Mouse (Mus musculus) midbrain, embryonic 11.5 days (tissue): ENCODE results near the gene Lipo3. TPM values are rescaled to one million over a fixed set of nuclear protein-coding genes. Genes with fewer than 3 reads are reported as not detected.
"Not testable (repeated sequence)": the region's sequence is repeated elsewhere in the genome, so short reads cannot be mapped to it uniquely, and the experiment has no call there.

Experiments
- ATAC-seq: fragments of 200-750 bp; cut with Nextera tagmentation; 2 replicates; pipeline ENCODE4 v1.8.0; 2017; ENCODE audit warnings: moderate TSS enrichment, moderate library complexity; ENCODE audit not compliant: low FRiP score
- DNase-seq: peaks from one replicate; pipeline ENCODE4 v3.0.0; 2015; ENCODE audit warnings: low spot score; ENCODE audit errors: missing footprints
- H3K27ac ChIP-seq: fragments of 300-500 bp; sonication (generic); 2 replicates; pipeline ENCODE4 v1.5.1; 2014; ENCODE audit warnings: low read depth, low read length
- H3K27me3 ChIP-seq: fragments of 300-500 bp; sonication (generic); 2 replicates; pipeline ENCODE4 v1.6.1; 2014; ENCODE audit warnings: mild to moderate bottlenecking, low read length, moderate library complexity, mixed read lengths; ENCODE audit not compliant: control insufficient read depth, insufficient read depth
- H3K36me3 ChIP-seq: fragments of 300-500 bp; sonication (generic); 2 replicates; pipeline ENCODE4 v1.6.1; 2014; ENCODE audit warnings: mild to moderate bottlenecking, low read length, moderate library complexity, mixed read lengths; ENCODE audit not compliant: control insufficient read depth, insufficient read depth
- H3K4me1 ChIP-seq: fragments of 300-500 bp; sonication (generic); 2 replicates; pipeline ENCODE4 v1.6.1; 2014; ENCODE audit warnings: low read length; ENCODE audit not compliant: control insufficient read depth, insufficient read depth
- H3K4me2 ChIP-seq: fragments of 300-500 bp; sonication (generic); 2 replicates; pipeline ENCODE4 v1.6.1; 2014; ENCODE audit warnings: mild to moderate bottlenecking, moderate library complexity
- H3K4me3 ChIP-seq: fragments of 300-500 bp; sonication (generic); 2 replicates; pipeline ENCODE4 v1.5.1; 2014; ENCODE audit warnings: low read depth, low read length
- H3K9ac ChIP-seq: fragments of 300-500 bp; sonication (generic); 2 replicates; pipeline ENCODE4 v1.6.1; 2014; ENCODE audit warnings: low read length
- H3K9me3 ChIP-seq: fragments of 300-500 bp; sonication (generic); 2 replicates; pipeline ENCODE4 v1.6.1; 2016; ENCODE audit warnings: low read length; ENCODE audit not compliant: control insufficient read depth
- WGBS: fragments of 180-500 bp; shearing (Covaris S2); extraction: QIAGEN DNeasy Blood & Tissue Kit; methylation state at CpG from one replicate; pipeline ENCODE4 v1.1.7; 2014; 5-methylcytosine and 5-hydroxymethylcytosine counted together
- polyA plus RNA-seq: library from polyadenylated mRNA; unstranded; fragments of >200 nt; fragmentation: Nextera tagmentation; extraction: Ambion mirVana; gene quantifications from 2 replicates; pipeline ENCODE4 v1.2.1, GENCODE M21; 2014

Gene Lipo3
- polyA plus RNA-seq, result 15.9 and 18.5 TPM in 2 replicates

DNA sequence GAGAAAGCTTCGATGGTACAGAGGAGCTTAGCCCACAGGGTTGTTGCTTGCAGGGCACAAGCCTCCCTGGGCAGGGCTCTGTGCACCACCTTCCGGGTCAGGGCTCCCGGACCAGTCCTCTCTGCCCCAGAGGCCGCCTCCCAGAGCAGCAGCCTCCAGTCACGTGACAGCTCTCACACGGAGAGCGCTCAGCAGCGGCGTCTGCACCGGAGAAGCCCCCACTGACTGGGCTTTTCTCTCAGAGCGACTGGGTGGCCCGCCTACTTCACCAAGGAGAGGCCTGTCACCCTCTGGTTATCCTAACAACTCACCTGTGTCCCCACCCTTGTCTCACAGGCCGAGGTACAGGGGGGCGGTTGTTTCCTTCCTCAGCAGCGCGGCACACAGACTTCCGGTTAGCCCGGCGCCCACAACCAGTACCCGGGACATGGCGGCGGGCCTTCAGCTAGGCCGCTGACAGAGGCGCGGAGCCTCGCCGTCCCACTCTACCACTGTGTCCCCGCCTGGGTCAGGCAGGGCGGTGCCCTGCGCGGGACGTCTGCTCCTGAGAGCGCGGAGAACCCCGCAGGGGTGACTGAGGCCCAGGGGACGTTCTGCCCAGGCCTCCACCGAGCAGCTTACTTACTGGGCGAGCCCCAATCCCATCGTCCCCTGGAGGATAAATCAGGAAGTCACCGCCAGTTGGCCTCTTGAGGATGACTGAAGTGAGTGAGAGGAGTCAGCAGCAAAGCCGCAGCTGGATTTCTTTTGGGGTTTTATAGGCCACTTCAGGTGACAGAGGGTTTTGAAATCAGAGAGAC, at the start of gene Lipo3:
TSS of gene Lipo3 (minus strand) at position 665 of the 800 bp plus-strand sequence.
- ATAC-seq (peak; percentile 97), DNase-seq (peak; percentile 86)
- H3K27ac ChIP-seq, H3K9me3 ChIP-seq, H3K36me3 ChIP-seq, H3K4me3 ChIP-seq, H3K27me3 ChIP-seq, H3K9ac ChIP-seq, H3K4me1 ChIP-seq: not testable (repeated sequence)
- WGBS, result 29% methylated on average over 12 of the region's 41 CpGs
- H3K4me2 ChIP-seq, result peak within 1 kb of the TSS; percentile 20; the same call in 1 of the 2 replicates

DNA sequence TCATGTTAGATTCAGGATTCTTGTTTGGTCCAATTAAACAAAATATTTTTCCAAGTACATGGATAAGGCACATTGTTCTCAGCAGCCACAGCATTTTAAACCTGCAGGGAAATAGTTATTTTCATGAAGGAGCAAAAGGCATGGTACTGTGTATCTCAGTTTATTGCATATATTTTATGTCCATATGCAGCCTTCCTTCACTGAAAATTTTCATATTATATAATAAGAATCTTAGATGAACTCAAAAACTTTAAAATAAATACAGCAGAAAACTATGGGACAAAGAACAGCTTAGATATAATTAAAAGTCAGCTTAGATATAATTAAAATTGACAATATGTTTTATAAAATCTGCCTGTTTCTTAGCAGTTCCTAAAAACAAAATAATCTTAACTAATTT, 25.6 kb upstream of the Lipo3 start, which contains the start of gene Lipo1:
TSS of gene Lipo1 (minus strand) at position 101 of the 400 bp plus-strand sequence.
- not testable (repeated sequence) for H3K9ac ChIP-seq, H3K36me3 ChIP-seq, H3K27ac ChIP-seq, H3K4me1 ChIP-seq, H3K4me2 ChIP-seq, H3K27me3 ChIP-seq, H3K4me3 ChIP-seq, ATAC-seq, DNase-seq, H3K9me3 ChIP-seq

- no peak for ATAC-seq
- no peak overlapping the region for H3K9ac ChIP-seq
- no peaks in the 10 kb centered on the region for H3K9me3 ChIP-seq
- no peaks in the 10 kb centered on the region for H3K36me3 ChIP-seq
- no peaks in the 10 kb centered on the region for H3K4me1 ChIP-seq
- H3K4me3 ChIP-seq, result no peak overlapping the region
- no peak for DNase-seq
- H3K27ac ChIP-seq, result no peak overlapping the region
- WGBS, result 85% methylated on average over 12 of the region's 12 CpGs
- no peaks in the 10 kb centered on the region for H3K27me3 ChIP-seq
- no peak overlapping the region for H3K4me2 ChIP-seq
These were observed 25.0 kb upstream of the Lipo3 start for GRCm38 (mm10) chr19:33786576-33787277.

GRCm38 (mm10) chr19:33751259-33751658, 10.5 kb downstream of the Lipo3 start, which contains the start of gene Lipo2:
Gene Lipo2 (minus strand): TSS chr19:33751359.
- 88% methylated on average over 1 of the region's 1 CpGs for WGBS
- not testable (repeated sequence) for H3K9me3 ChIP-seq, H3K4me1 ChIP-seq, H3K4me2 ChIP-seq, H3K4me3 ChIP-seq, H3K36me3 ChIP-seq, H3K9ac ChIP-seq, DNase-seq, H3K27ac ChIP-seq, H3K27me3 ChIP-seq, ATAC-seq

GRCm38 (mm10) chr19:33625152-33625551, 136.6 kb downstream of the Lipo3 start, which contains the start of gene Gm8978:
Gene Gm8978 (minus strand): TSS chr19:33625252.
- H3K4me2 ChIP-seq, H3K4me3 ChIP-seq, H3K4me1 ChIP-seq, DNase-seq, H3K27ac ChIP-seq, H3K9ac ChIP-seq, H3K9me3 ChIP-seq, H3K27me3 ChIP-seq, H3K36me3 ChIP-seq, ATAC-seq: not testable (repeated sequence)

DNA sequence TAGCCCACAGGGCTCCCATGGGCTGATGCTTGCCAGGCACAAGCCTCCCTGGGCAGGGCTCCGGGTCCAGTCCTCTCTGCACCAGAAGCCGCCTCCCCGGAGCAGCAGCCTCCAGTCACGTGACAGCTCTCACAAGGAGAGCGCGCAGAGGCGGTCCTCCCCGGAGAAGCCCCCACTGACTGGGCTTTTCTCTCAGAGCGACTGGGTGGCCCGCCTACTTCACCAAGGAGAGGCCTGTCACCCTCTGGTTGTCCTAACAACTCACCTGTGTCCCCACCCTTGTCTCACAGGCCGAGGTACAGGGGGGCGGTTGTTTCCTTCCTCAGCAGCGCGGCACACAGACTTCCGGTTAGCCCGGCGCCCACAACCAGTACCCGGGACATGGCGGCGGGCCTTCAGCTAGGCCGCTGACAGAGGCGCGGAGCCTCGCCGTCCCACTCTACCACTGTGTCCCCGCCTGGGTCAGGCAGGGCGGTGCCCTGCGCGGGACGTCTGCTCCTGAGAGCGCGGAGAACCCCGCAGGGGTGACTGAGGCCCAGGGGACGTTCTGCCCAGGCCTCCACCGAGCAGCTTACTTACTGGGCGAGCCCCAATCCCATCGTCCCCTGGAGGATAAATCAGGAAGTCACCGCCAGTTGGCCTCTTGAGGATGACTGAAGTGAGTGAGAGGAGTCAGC, 172.0 kb downstream of the Lipo3 start:
- Histone ChIP-seq H3K9ac (peak overlapping the region; percentile 58), H3K4me3 (peak overlapping the region; percentile 29), H3K4me2 (peak overlapping the region; percentile 40)
- WGBS, result 1% methylated on average over 10 of the region's 38 CpGs
- not testable (repeated sequence) for H3K36me3 ChIP-seq, H3K27me3 ChIP-seq, H3K9me3 ChIP-seq, H3K4me1 ChIP-seq, H3K27ac ChIP-seq
- ATAC-seq, result peak; percentile 99
- DNase-seq, result peak; percentile 93

GRCm38 (mm10) chr19:33568551-33568950, 193.2 kb downstream of the Lipo3 start:
- not testable (repeated sequence) for H3K36me3 ChIP-seq
- WGBS, result 85% methylated on average over 5 of the region's 5 CpGs

GRCm38 (mm10) chr19:33517680-33518079, 244.1 kb downstream of the Lipo3 start, which contains the start of gene Lipo4:
Gene Lipo4 (minus strand): TSS chr19:33517780.
- no peaks in the 10 kb centered on the region for H3K9me3 ChIP-seq
- no peaks in the 10 kb centered on the region for H3K4me1 ChIP-seq
- no peaks in the 10 kb centered on the region for H3K27me3 ChIP-seq
- H3K27ac ChIP-seq, result no peak within 1 kb of the TSS
- H3K4me3 ChIP-seq, result no peak within 1 kb of the TSS
- ATAC-seq (no peak), DNase-seq (no peak)
- no peak within 1 kb of the TSS for H3K4me2 ChIP-seq
- no peak within 1 kb of the TSS for H3K9ac ChIP-seq
- no peaks in the 10 kb centered on the region for H3K36me3 ChIP-seq

More at GRCm38 (mm10) chr19:33568551-33568950, 193.2 kb downstream of the Lipo3 start:
- not testable (repeated sequence) for DNase-seq, H3K27ac ChIP-seq, H3K4me1 ChIP-seq, H3K4me2 ChIP-seq, H3K4me3 ChIP-seq, H3K9ac ChIP-seq, ATAC-seq, H3K27me3 ChIP-seq, H3K9me3 ChIP-seq
